Mouse (Mus musculus): ENCODE measurements around the gene Samd5.

The Samd5 gene

DNA sequence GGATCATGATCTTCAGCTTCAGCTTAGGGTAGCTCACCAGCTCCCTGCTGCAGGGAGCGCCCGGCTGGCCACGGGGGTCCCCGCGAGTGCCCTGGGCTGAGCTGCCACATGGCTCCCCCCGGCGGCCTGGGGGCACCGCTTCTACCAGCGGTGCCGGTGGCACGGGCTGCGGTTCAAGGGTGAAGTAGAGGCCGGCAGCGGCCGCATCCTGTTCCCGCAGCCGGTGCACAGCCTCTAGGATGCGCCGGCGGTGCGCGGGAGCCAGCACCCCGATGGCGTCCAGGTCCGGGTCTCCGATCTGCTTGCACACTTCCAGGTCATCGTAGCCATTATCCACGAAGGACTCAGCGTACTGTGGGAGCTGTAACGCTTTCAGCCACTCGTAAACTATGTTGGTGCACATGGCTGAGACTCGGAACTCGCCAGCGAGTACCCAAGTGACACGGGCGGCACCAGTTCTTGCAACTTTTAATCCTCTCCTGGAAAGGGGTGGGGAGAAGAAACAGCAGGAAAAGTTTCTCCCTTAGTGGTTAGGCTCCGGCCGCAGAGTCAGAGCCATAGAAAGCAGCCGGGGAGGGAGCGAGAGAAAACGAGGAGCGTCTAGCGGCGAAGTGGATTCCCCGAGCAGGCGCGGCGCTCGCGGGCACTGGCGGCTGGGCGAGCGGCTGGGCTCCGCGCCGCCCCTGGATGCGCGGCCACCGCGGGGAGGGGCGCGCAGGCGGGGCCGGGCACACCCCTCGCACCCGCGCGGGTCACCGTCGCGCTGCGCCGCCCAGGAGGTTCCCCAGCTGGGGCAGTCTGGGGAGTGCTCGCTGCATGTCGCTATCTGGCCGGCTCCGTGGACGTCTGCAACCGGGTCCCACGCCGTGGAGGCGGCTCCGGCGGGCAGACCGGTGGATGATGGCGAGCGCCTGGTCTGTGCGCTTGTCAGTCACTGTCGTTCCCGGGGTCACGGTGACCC lies at the start of gene Samd5:
Gene Samd5, minus strand, starts transcription at position 648 of the 961 bp plus-strand sequence.
- peak; percentile 23 for DNase-seq (ENCODE audit: low read depth, low spot score)

DNA sequence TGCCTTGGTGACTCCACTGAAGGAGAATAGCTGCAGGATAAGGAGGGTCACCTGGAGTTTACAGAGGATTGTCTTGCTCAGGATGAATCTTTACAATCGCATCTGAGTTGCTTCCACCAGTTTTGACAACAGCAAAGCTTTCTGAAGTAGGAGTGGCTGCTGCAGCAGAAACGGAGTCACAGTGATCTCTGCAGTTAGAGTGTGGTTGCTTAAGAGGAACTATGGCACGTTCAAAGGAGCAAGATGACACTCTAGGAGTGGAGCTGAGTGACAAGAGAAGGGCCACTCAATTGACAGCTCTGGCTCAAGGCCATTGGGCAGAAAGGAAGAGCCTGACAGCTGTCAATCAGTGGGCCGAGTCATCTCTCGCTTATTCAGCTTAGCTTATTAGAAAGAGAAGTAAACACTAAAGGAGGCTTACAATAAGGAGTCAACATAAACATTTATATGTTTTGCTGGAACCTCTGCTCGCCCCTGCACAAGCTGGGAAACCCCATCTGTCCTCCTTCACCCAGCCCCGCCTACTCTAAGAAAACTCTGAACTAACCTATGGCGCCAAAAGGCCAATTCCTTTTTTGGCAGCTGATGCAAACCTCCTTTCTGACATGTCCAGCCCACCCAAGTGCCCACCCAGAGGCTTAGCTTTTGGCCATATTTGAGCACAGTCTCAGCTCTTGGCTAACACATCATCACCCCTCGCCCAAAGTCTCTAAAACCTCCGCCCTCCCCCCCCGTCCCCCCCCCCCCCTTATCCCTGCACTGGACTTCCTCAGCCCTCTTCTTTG lies 47.7 kb upstream of the Samd5 start:
- DNase-seq (ENCODE audit: low read depth, low spot score) = no peak

DNA sequence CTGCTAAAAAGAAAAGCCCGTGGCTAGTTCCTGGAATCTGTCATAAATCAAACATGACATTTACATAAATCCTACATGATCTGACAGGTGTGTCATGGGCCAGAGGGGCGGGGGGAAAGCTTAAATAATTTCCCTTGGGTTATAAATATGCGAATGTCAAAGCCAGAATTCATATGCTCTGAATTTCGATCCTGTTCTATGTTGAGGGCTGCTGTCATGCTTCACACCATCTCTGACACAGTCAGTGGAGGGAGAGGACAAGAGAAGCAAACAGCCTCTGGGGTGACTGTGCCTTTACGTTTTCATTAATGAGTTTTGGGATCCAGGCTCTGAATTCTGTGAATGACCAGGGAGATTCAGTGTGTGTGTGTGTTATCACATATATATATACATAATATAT lies 45.0 kb upstream of the Samd5 start:
- DNase-seq (ENCODE audit: low read depth, low spot score) = no peak

DNA sequence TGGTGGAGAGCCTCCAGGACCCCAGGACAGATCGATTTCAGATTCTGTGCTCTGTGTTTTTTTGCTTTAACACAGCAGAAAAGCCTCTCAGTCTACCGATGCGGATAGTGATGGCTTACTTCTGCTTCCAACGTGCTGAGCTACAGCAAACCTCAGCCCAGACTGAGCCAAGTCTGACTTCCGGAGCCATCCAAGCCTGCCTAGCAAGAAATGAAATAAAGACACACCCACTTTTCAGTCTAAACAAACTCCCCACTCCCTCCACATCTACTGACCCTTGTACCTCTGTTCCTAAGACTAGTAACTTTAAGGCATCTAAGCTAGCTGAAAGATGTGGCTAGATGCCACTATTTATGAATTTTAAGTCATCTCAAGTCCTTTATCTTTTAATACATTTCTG lies 43.1 kb upstream of the Samd5 start:
- DNase-seq (ENCODE audit: low read depth, low spot score) = no peak

DNA sequence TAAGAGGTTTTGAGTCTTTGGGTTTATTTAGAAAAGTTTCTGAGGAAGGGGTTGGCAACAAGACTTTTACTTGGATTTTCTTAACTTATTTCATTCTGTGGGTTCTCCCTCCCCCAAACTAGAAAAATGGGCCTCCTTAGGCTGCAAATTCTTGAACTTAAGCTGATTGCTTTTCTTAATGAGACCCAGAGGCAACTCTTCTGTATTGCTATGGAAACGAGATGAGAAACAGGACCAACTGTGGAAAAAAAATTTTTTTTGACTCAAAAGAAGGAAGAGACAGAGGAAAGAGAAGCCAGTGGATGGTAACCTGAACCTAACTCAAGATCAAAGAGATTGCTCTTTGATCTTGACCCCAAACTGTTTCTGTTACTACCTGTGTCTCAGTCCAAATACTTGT lies 29.9 kb upstream of the Samd5 start:
- DNase-seq (ENCODE audit: low read depth, low spot score) = no peak

DNA sequence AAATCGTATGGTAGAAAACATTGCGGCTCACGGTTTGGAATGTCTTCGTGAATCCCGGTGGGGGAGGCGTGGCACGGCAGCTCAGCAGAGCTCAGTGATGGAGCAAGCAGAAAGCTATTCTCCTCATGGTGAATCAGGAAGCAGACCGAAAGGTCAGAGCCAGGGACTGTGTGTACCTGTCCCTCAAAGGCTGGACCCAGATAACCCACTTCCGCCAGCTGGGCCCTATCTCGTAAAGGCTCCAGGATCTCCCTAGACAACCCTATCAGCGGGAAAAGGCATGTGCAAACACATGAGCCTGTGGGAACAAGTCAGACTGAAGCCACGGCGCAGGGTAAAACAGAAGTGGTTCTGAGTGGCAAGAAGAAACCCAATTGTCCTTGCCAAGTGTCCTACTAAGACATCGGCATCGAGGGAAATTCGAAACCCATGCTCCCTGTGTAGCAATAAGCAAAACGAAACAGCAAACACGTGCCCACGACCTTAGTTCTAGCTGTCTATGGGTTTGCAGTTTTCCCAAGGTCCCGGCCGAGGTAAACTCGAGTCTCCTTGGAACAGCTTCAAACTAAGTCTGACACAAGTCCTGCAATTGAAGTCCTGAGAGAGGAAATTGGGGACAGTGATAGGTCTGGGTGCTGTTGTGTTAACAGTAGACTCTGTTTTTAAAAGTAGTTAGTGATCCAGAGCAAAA lies 24.2 kb upstream of the Samd5 start:
- no peak for DNase-seq (ENCODE audit: low read depth, low spot score)

DNA sequence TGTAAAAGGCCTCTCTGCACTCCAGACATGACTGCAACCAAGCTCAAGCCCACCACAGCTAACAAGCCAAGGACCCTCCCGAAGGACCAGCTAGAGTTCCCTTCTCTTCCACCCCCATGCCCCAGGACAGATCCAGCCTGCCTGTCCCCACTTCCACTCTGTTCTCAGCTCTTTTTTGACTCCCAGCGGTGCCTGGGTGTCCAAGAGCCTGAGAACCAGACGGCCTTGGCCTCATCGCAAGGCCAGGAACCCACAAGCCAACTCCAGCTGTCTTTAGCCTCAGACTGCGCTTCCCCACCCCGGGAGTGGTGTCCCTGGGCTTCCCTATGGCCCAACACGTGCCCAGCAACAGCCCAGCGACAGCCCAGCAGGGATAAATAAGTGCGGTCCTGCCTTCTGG lies 23.1 kb upstream of the Samd5 start:
- no peak for DNase-seq (ENCODE audit: low read depth, low spot score)

DNA sequence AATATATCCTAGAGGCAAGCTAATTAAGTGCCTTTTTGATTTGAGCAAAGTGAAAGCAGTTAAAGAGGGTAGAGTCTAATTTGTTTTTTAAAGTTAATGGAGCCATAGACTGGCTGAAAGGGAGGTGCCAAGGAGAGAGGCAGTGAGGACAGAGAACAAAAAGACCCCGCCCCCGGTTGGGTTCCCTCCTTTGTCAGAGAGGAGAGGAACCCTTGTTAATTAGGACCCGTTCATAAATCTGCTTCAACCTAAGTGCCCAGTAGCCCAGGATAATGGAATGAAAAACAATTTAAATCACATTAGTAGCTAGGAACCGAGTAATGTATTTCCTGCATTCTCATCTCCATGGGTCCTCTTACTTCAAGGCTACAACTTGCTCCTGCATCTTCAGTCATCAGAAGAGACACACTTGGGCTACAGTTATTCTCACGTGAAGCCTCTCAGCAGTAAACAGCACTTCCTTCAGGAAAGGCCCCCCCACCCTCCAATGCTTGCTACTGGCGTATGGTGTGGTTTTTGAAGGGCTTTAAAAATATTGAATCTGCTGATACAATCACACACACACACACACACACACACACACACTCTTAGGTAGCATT lies 21.6 kb upstream of the Samd5 start:
- no peak for DNase-seq (ENCODE audit: low read depth, low spot score)

DNA sequence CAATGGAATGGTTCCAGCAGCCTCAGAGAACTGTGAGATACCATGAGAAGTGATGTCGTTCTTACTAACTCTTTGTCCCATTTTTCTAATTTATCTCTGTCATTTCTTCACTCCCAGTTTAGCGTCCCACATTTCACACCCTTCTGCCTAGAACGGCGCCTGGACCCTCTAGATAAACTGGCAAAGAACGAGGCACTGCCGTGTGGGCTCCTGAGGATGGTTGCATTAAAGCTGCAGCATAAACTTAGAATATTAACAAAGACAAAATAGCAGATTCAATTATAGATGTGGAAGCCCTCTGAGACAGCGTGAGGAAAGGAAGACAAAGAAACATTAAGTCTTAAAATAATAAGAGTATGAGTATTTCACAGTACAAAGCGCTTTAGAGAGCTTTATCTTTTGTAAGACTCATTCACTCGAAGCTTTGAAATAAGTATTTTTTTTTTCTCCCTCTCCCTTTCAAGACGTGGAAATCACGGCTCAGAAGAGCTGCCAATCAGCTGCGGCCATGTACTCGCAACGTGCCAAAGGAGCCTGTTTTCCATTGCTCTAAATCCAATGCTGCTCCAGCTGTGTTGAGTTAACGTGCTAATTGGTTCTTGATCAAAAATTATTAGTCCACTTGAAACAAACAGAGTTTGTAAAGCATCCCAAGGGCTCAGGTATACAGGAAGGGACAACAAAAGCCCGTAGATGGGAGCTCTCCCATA lies 19.1 kb upstream of the Samd5 start:
- DNase-seq (ENCODE audit: low read depth, low spot score) = no peak

DNA sequence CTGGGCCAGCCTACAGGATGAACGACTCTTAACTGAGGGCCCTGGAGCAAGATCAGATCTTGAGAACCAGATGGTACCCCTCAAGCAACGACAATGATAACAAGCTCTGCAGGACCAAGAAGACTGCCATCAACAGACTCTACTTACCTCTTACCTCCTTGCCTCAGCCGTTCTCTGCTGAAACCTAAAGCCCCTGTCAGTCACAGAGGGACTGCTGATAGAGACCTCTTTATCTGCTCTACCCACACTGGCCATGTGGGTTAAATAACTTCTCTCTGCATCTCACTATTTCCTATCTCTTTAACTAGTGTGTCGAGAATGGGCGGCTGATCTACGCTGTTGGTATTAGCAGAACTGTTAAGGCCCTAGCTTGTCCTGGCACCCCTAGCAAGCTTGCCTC lies 5.9 kb upstream of the Samd5 start:
- DNase-seq (ENCODE audit: low read depth, low spot score) = no peak

DNA sequence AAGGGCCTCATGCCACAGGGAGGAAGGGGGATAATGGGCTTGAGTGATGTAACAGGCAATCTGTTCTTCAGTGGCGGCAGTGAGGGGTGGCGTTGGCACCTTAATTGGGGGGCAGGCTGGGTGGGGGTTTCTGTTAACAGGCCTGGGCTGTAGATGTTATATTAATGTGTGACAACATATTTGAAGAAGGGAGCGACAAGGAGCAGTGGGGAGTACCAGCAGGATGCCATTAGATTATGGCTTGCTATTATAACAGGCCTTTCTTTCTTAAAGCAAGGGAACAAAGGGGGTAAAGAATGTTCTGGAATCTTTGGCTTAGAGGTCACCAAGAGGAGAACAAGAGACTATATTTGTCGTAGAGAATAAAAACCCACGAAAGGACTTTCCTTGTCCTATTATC lies 4.9 kb upstream of the Samd5 start:
- no peak for DNase-seq (ENCODE audit: low read depth, low spot score)

DNA sequence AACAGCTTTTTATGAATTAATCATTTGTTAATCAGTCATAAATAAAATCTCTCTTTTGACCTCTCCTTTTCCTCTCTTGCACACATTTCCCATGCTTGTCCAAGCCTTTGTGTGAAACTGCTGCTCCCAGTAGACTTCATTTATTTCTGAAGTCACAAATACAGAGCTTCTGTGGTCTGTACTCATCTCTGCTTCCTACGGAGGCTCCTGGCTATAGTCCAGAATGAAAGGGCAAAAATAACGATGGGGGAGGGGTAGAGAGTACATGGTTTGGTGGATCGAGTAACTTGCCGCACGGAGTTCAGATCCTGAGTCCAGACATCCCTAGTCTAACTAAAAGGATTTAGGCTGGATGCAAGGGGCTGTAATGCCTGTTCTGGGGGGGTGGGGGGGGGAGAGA lies 3.1 kb upstream of the Samd5 start:
- no peak for DNase-seq (ENCODE audit: low read depth, low spot score)

DNA sequence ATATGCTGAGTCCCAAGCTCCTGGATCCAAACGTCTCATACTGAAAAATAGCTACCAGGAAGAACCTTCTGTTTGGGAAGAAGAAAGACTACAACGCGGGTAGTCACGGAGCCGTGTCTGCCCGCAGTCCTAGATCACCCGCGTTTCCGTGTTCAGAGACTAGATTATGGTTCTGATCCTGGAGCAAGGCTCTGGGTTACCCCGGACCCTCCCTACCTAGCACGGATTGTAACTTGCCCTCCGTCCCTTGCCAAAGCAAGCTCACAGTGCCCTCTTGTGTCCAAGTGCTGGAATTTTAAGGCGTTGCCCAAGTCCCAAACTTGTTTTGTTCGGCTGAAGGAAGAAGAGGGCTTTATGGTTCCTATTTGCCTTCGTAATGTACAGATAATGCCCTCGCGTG lies 1.9 kb upstream of the Samd5 start:
- DNase-seq (ENCODE audit: low read depth, low spot score) = peak; percentile 37

DNA sequence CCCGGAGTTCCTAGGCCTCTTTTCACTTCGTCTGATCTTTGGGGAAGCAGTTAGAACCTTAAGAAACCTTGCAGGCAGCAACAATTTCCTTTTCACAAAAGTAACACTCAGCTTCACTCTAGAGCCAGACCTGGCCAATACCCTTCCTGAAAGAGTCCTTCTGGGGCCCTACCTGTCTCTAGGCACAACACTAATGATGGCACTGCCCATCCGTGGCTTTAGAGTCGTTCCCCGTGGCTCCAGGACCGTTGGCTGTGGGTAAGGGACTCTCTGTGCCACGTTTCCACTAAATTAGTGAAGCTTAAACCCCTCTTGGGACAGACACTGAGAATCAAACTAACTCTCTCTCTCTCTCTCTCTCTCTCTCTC lies 1.4 kb upstream of the Samd5 start:
- no peak for DNase-seq (ENCODE audit: low read depth, low spot score)

DNA sequence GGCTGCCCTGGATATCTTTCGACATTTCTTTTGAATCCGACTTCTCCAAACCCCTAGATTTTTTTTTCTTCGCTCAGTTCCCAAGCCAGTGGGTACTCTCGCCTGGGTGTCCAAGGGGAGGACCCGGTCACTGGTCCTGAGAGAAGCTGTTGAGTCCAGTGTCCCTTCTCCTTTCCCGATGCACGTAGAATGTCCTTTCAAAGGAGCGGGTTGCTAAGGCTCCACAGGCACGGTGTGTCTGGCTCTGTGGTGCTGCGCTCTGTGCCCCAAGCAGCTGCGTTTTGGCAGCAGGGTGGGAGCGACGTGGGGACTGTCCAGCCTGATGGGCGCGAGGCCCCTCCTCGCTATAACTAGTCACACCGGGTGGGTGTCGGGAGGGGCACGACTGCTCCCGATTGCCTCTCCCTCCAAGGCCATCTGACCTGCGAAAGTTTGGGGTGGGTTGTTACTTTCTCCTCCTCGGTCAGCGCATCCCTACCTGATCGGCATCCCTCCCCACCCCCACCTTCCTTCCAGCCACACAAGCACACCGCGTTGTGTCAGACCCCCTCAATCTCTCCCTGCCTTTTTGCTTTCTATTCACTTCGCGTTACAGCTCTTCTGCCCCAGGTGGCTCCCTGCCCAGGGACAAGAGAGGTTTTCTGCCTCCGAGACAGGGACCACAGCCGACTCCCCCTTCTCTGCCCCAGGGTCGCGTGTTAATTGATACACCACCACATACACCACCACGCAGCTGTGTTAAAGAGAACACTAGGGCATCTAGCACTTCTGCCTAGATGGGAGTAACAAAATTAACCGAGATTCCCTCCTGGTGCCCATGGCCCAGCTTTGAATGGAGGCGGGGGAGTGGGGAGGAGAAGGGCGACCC lies 776 bp upstream of the Samd5 start:
- DNase-seq (ENCODE audit: low read depth, low spot score) = no peak

DNA sequence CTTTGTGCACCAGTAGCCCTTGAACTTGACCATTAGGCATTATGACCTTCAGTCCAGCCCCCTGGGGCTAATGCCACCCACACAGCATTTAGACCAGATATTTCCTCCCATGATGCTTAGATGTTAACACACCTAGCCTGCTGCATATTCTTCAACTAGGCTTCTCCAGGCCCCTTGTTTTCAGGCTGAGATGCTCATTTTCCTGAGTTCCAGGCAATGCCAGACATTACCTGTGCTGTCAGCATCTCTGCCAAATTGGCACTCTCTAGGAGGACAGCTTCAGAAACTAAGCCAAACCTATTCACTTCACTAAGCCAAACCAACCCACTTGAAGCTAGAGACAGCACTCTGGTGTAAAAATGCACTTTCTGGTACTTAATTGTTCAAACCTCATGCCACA lies 1.7 kb downstream of the Samd5 start:
- no peak for DNase-seq (ENCODE audit: low read depth, low spot score)

DNA sequence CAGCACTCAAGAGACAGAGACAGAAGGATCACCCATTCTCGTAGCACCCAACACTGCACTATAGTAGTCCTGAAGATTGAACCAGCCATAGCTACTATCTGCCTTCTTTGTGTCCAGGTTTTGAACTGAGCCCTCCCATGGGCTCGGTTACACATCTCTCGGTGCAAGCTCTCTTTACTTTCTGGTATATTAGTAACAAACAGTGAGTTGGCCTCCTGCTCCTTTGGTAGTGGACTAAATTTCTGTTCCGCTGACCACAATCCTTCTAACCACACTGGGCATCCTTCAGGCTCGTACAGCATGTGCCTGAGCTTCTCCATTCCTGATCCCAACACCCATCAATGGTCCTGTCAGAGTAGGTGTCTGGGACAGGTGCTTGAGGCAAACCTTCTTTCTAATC lies 2.3 kb downstream of the Samd5 start:
- no peak for DNase-seq (ENCODE audit: low read depth, low spot score)

DNA sequence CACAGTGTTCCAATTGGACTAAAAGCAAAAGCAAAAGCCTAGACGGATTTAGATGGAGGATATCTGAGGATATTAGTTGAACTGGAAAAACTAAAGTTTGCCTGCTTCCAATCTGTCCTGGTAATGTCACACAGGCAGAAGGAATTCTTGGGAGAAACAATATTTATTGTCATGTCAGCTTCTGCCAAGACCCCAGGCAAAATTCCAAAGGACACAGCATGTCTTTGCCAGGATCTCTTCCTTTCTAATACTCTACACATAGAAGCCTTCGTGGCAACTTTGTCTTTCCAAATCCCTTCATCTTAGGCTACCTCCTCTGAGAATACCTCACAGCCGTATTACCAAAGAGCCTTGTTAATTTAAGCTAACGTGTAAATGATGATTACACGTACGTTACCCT lies 4.7 kb downstream of the Samd5 start:
- no peak for DNase-seq (ENCODE audit: low read depth, low spot score)

DNA sequence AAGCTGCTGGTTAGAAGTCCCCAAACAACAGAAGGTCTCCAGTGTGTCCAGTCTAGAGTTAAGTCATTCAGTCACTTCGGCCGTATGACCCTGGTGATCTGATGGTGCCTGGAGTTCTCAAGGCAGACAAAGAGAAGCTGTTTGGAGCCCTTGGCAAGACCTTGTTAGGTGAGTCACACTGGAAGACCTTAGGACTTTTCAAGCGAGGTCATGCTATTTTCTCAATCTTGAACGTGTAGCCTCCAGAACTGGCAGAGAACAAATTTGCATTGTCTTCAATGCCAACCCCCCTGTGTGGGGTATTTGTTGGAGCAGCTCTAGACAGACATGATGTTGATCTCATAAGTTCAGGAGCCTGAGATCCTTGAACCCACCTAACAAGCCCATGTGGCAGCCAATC lies 6.2 kb downstream of the Samd5 start:
- no peak for DNase-seq (ENCODE audit: low read depth, low spot score)

DNA sequence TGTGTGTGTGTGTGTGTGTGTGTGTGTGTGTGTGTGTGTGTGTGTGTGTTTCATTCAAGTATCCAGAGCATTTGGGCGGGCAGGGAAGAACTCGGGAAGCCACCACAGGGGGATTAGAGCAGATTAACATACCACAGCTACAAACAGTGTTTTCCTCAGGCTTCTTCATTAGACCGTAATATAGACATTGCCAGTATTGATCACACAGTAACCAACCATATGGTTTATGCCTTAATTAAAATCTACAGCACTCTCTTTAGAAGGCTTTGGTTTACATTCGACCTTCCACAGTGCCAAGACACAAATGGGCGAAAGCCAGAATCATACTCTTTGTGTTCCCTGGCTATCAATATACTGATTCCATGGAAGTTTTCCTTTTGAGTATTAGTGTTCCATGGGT lies 22.1 kb downstream of the Samd5 start:
- no peak for DNase-seq (ENCODE audit: low read depth, low spot score)
